Mouse (Mus musculus) neutrophil, adult 5-6 weeks (primary cell): Measurements from ENCODE around the gene 5730522E02Rik. TPM values are rescaled to one million over a fixed set of nuclear protein-coding genes. Genes with fewer than 3 reads are reported as not detected.

ENCODE experiments used
- ATAC-seq: fragments of 151-379, 151-347 bp; 2 replicates; pipeline ENCODE4 v1.8.0; 2017; ENCODE audit warnings: mild to moderate bottlenecking, moderate TSS enrichment; ENCODE audit not compliant: insufficient number of reproducible peaks, poor library complexity, low FRiP score, severe bottlenecking; ENCODE audit errors: extremely low read depth
- total RNA-seq: library from RNA; stranded (forward); fragments of 200-1000 nt; gene quantifications from 2 replicates; pipeline ENCODE4 v1.2.3, GENCODE M21; 2017

5730522E02Rik gene
- total RNA-seq, 1 experiment from 2014 or later = 0.35 TPM

DNA sequence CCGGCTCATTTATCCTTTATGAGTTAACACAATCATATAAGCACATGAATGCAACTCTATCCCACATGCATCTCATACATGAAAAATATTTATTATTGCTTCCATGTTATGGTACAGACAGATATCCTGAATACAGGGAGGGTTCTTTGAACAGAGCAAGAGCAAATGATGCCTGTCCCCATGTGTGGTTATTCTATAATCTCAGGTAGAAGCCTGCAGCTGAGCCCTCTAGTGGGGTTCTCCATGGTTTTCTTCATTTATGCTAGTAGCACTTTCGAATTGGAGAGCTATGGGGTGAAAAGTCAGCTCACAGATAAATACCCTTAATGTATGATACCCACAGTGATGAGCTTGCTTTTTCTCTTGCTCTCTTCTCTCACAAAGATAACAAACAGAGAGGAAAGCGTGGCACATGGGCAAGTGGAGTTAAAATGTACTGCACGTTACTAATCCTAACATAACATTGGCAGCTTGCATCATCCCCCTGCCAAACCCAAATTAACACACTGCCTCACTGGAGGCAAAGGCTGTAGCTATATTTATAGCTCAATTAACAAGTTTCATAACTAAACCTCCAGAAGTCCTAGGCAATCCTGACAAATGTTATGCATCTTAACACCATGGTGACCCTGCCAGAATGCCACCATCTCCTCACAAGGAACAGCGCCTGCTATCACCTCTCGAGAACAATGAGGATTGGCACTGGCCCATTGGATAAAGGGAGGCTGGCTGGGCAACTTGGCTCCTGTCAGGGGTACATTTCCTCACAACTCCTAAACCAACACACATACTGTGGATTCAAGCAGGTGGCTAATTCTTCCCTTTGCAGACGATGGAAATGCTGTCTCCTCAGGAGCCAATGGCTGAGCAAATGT lies 494.9 kb downstream of the 5730522E02Rik start:
- ATAC-seq = no peak

DNA sequence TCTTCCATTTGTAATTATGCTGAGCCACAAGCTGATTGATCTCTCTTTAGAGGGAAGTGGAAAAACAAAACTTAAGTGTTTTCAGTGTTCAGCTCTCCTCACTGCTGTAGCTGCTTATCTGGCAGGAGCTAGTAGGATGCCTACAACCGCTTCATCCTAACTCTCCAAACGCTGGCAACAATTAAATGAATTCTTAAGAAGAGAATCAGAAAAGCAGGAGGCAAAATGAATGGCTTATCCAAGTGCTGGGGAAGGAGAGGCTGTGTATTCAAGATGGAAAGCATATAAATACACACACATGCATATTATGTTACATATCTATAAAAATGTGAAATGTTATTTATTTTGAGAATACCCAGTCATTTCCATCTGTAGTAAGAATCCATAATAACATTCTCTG lies 500.0 kb downstream of the 5730522E02Rik start:
- no peak for ATAC-seq

DNA sequence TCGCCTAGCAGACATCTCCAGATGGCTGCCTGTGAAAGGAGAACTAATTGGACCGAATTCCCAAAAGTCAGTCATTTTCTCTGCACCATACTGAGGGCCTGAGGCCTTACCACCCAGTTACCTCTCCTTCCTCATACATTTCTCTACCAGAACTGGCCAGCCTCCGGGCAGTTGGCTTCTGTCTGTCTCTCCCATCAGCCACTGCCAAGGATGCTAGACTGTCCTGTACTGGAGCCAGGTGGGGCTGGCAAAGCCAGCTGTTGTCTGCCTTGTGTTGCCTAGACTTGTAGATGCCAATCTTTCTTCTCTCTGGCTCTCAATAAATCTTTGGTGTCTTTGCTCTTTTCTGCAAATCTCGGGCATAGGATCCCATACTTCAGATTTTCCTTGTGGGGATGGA lies 500.7 kb downstream of the 5730522E02Rik start:
- no peak for ATAC-seq

DNA sequence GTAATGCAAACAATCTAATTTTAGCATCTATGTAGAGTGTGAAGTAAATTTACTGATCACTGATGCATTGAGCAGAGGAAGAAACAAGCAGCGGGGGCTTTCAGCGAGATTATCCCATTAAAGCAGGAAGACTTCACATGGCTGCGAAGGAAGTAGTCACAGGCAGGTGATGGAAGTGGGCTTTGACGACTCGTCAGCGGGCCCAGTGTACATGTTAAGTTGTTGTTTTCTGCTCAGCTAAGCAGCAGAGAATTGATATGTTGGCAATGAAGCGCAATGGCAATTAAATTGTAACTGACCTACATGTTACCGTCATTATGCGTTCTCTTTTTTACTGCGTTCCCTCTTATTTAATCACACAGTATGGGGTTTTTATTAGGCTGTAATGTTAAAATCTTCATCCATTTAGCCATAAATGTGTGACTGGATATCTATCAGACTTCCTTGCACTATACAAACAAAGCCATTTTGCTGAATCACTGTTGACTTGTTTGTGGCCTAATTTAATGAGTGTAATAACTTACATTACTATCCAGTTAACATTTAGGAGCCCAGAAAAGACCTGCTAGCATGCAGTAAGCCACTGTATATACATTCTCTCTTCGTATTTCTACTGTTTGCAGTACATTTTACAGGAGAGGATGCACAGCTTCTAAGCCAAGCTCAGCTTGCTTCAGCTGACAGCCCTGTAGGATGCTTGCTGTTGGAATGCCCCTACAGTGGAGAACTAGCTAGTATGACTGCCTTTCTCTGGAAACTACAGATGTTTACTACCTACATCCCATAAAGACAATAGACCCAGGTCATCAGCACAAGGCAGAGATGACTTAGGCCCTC lies 506.0 kb downstream of the 5730522E02Rik start:
- ATAC-seq = no peak

DNA sequence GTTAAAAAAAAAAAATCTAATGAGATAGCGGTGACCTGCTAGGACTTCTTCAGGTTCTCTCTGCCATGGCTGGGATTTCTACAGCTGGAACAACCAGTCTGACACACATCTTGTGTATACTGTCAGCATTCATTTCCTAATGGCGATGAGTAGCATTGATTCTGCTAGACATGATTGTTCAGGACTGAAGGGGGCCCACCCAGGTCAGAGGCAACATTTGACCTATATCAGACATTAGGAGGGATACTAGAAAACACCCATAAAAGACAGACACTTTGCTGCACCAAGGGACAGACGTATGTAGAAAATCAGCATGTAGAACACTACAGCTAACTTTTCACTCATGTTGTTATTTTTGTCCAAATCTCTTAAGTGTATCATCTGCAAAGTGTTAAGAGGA lies 507.8 kb downstream of the 5730522E02Rik start:
- no peak for ATAC-seq

DNA sequence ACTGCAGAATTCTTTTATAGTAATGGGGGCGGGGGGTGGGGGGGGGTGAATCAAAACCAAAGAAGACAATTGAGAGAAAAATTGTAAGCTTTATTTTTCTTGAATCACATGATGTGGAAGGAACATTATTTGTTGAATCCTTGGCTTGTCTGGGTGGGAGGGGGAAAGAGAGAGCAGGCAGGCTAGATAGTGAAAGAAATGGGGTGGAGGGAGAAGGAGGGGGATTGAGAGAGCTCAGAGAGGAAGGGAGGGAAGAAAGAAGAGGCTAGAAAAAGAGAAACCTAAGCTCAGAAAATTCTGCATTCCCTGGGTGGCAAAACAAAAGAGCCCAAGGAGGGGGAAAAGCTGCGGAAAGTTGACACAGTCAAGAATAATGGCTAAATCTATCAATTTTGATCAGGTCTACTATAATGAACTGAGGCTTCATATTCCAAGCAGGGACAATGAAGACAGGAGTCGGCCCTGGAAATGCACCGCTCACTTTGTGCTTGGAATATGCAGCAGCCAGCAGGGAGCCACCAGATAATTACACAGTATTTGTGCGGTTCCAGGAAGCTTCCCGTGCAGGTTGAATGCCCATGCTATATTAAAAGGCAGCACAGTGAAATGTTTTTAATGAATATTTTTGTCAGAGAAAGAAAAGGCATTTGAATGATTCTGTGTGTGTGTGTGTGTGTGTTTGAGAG lies 512.9 kb downstream of the 5730522E02Rik start:
- no peak for ATAC-seq

DNA sequence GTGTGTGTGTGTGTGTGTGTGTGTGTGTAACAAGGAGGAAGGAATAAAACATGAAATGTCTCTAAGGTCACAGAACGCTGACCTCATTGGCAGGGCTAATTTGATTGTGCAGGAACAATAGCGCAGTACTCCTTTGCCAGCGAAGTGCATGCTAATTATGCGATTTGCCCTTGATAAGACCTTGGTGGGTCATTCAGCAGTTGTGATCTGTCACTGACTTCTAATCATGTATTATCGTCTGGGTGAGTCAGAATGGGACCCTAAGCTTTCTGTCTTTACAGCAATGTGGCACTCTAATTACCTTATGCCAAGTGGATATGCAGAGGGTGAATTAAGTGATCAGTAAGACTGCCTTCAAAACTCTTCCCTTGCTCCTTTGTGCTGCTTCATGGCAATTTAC lies 514.4 kb downstream of the 5730522E02Rik start:
- ATAC-seq = no peak

DNA sequence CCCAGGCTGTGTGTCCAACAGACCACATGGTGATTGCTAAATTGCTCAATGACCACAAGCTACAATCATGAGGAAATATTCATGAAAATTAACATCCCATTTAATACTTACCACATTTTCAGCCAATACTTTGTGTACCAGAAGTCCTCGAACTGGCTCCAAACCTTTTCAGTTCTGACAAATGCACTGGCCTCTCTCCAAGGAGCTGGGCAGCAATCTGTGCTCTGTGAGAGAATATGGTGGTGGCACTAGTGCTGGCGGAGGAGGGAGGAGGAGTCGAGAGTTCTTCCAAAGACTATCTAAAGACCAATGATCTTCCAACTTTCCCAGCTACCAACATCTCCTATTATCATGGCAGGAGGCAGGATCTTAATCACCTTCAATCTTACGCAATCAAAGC lies 525.8 kb downstream of the 5730522E02Rik start:
- ATAC-seq = no peak

DNA sequence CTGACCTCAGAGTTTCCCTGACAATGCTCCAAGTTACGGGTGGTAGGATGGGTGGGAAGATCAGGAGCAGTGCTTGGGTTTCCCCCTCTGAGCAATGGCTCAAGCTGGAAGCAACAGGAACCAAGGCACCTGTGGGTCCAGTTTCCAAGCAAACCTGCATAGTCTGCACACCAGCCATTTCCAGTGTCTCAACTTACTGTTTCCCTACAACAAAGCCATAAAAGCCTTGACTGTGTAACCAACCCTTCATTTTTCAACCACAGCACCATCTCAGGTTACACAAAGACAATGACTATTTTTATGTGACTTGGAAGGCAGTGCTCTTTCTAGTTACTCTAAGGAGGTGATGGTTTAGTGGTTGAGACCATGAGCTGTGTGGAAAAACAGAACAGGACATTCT lies 530.7 kb downstream of the 5730522E02Rik start:
- ATAC-seq = no peak

DNA sequence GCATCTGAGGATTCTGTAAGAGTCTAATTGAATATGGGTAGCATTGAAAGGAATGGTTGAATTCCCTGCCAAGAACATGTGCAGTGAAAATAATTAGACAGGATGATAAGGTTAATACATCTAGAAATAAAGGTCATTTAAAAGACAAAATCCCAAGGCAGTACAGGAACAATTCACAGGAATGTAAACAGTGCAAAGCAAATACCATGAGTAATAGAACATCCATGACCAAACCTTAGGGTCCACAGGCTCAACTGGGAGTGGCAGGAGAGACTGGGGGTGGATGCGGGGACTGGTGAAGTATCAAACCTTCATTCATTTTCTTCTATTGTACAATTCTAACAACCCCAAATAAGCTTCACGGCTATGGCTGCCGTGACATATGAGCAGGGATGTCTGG lies 536.4 kb downstream of the 5730522E02Rik start:
- ATAC-seq = no peak

DNA sequence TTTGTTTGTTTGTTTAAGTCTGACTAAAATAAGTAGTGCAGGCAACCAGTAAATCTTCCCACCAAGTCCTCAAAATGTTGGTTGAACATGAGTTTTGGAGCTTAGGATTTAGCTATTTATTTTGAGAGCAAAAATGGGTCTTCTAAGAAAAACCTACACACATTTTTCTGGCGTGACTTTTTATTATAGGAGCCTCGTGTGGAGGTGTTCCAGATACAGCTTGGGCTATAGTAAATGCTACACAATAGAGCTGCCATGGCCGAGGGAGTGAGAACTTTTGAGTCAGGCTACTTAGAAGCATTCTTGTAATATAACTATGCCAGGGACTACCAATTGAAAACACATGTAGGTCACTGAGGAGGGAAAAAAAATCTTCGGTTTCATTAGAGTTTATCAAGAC lies 540.5 kb downstream of the 5730522E02Rik start:
- ATAC-seq = no peak

DNA sequence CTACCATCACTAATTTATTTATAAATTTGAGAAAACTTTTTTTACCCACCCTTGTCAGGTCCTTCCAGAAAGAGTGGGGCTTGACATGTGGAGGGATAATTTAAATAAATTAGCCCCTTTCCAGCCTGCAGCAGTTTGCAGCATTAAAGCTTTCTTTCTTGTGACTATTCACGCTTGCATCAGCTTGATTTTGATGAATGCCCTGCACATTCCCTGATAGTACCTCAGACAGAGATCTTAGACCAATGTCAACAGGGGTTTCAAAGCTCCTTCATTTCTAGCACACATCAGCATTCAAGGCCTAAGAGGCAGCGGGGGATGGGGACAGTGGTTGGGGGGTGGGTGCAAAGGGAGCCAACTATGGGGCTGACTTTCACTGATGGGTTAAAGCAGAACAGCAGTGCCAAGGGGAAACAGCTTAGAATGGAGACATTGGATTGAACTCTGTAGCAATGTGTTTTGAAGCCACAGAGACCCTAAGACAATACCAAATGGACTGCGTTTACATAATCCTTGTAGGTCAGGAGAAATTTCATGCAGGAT lies 545.9 kb downstream of the 5730522E02Rik start:
- ATAC-seq = no peak

DNA sequence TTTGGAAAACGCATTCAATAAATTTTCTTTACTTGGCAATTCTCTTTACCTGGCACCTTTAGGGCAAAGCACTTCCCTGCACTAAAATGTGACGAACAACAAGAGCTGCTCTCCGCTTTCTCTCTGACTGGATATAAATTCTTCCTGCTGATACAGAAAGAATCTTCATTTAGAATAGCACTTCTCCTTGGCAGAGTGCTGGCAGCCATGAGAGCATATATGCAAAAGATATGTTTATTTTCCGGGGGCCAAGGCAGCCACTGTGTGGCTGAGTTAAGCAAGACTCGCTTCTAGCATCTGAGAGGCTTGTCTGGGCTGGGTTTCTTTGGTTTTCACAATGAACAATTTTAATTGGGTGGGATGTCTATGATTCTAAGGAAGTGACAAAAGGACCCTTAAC lies 564.3 kb downstream of the 5730522E02Rik start:
- ATAC-seq = no peak

DNA sequence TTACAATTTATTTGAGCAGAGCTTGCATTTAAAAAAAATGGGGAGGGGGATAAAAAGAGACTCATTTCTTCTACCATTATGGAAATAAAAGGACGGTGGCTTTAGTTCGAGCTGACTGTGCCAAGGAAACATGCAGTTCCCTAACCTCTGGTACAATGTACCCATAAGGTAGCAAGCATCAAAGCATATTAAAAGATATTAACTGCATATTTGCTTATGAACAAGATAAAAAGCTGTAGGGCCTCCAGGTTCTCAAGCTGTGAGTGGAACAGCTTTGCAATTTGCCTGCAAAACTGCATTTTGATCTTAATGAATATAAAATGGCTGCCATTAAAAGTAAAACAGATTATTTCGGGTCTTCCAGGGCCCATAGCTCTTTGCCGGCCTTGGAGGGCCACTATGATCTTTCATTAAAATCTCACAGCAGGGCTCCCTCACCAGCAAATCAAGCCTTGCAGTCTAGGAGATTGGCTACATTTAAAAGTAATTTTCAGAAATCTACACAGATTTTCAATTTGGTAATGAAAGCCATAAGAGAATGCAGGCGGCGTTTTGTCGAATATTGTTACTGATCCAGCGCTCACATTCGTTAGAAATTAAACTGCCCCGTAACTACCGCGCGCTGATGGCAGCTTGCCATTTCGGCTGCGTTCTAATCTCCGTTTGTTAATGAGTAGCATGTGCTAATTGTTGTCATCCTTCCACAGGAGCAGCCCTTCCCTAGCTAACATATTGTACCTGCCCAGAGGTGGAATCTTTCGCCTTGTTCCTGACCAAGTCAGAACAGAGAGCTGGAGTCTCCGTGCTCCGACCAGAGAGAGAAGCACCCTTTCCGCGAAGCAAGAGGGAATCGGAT lies 565.6 kb downstream of the 5730522E02Rik start:
- ATAC-seq = no peak

DNA sequence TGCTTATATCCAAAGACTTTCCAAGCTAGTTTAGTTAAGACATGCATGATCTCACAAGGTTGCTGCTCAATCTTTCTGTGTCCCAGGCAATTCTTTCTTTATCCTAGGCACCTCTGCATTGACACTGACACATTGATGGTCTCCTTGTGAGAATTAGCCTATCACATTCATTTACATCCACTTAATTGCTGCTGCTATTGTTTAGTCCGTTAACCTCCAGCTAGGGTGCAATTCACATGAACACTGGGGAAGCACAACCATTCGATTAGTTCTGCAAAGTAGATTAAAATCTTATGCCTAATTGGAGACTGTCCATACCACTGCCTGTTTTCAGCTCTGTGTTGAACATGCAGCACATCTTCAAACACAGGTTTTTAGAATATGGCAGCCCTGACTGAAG lies 603.7 kb downstream of the 5730522E02Rik start:
- no peak for ATAC-seq

DNA sequence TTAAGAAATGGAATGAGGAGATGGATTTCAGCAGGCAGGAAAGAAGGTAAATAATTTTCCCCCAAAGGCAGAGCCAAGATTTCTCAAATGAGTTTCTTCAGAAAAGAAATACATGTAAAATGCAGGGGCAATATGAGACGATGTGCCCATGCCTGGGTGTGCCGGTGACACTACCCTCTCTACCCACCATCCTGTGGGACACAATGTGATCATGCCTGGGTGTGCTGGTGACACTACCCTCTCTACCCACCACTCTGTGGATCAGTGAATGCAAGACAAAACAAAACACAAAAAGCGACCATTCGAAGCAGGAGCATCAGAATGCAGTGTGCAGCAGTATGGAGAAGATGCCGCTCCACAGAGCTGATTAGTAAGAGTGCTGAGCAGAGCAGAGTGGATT lies 610.5 kb downstream of the 5730522E02Rik start:
- no peak for ATAC-seq

DNA sequence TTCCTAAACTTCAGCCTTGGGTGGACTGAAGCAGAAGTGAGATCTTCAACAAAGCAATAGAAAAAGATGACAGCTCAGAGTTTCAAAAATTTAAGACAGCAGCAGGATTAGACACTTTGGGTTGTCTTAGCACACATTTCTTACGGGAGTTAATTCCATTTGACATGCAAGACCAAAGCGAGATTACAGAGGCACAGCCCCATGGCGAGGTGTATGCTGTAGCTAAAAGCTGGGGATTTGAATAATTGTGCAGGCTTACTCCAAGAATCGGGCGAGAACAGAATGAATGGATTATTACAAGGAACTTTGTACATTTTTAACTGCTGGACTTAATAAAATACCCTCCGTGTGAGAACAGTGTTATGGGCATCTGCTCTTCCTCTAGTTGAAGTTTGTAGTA lies 615.3 kb downstream of the 5730522E02Rik start:
- no peak for ATAC-seq

DNA sequence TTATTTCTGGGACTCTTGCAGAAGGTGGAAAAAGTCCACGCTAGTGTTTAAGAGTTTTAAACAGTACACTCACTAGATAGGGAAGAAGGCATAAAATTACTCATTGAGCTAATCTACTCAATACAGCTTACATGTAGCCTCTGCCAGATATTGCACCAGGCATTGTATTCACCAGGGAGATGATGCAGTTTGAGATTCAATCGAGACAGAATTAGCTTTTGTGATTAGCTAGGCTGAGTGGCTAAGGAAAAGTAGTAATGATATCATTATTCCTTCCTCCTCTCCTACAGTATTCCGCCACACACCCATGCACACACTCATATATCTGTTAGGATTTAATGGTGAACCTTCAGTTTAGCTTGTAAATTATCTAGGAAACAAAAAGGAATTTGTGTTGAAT lies 615.8 kb downstream of the 5730522E02Rik start:
- no peak for ATAC-seq
